Mouse (Mus musculus): ENCODE measurements around the gene Ifnl2.
"Not testable (repeated sequence)": the region's sequence is repeated elsewhere in the genome, so short reads cannot be mapped to it uniquely, and the experiment has no call there.

Gene Ifnl2

DNA sequence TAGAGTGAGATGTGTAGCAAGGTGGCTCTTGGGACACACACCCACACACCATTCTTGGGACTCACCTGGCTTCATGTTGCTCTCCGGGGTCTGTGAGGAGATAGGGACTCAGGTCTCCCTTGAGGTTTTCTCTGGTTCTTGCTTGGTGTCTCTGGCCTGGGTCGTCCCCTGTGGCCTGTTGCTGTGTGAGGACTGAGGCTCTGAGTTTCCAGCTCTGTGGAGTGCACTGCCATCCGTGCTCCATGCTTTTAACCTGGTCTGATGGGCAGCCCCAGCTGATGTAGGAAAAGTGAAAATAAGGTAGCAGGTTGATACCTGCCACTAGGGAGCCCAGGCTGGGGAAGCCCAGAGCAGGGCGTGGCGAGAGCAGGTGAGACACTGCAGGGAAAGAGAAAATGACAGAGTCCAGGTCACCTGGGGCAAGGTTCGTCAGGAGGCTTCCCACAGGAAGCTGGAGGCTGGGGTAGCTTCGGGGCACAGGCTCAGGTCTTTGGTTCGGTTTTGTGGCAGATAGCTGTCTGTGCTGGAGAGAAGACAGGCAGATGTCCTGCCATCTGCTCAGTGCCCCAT is at the start of gene Ifnl2:
Gene Ifnl2 (minus strand): TSS at position 51 of the 570 bp plus-strand sequence.
- DNase-seq (ENCODE audit: low spot score): not testable (repeated sequence)

DNA sequence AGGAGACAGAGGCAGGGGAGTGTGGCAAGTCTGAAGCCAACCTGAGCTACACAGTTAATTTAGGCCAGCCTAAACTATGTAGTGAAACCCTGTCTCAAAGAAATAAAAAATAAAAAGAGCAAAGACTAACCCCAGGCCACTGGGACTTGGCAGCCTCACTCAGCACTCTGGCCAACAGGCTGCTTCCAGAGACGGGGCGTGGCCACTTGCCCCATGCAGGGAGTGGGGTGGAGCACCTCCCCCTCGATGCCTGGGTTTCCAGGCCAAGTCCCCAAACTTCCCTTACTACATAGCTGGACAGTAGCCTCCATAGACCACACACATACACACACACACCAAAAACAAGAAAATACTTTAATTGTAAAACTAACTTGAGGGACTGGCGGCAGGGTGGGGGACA is 48.2 kb upstream of the Ifnl2 start:
- no peak for DNase-seq (ENCODE audit: low spot score)

DNA sequence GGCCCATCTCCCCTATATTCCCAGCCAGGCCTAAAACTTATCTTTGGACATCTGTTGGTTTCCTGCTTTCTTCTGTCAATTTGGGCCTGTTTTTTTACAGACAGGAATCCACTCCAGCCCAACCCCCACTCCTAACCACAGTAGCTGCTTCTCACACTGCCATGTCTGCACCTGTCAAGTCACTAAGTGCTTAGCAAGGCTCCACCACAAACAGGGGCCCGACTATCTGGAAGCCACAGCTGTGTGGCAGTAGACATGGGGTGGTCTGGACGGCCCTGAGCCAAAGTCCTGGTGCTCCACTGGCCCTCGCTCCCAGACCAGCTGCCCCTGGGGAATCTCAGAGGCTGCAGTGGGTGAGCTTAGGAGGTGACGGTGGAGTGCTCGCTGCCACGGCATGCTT is 47.5 kb upstream of the Ifnl2 start:
- no peak for DNase-seq (ENCODE audit: low spot score)

DNA sequence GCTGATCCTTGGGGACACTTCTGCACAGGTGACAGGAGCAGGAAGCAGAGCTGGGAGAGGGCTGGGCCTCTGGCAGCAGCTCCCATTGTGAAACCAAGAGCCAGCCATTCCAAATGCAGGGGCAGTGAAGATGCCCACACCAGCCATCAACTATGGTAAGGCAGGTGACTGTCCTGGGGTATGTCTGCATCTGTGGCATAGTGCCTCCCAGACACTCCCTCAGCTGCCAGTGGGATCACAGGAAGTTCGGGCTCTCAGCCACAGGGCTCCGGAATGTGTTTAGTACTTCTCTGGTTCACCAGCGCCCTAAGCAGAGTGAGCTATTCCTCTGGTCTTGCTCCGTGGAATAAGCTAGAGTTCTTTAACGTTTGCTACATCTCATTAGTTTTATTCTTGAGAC is 46.8 kb upstream of the Ifnl2 start:
- no peak for DNase-seq (ENCODE audit: low spot score)

DNA sequence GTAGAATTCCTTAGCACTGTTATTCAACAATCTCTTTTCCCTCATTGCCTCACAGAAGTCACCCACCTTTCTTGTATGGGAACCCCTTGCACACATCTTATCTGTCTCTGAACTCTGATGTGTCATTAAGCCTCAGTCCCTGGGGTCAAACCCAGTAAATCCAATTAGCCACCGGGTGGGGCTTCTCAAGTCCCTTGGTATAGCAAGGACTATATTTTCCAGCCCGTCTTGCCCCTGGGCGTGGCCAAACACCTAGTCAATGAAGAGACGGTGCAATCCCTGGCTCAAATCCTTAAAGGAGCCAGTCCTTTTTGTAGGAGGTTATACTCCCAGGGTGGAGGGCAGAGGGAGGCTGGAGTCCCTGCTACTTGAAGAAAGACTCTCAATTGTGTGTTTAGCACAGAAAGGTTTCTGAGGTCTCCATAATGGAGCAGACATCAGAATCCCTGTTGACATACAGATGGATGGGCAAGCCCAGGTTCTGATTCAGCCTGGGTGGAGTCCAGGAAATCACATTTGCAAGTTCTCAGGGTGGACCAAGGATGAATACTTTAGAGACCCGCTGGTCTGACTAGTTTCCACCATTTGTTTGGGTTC is 45.8 kb upstream of the Ifnl2 start:
- DNase-seq (ENCODE audit: low spot score): no peak

DNA sequence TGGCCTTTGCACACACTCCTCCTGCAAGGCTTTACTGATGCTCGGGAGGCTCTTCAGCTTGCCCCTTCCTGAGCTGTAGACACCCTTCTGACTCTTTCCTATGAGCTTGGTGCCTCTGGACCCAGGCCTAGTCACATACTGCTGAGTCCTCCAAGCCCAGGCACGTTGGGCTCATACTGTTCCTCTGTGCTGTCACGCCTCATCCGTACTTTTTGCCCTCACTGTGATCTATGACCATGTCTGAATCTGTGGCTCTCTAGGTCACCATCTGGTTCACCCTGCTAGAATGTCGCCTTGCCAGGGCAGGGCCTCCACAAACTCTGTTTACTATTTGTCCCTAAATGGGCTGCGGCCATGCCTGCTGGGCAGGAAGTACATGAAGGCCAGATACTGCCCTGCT is 42.8 kb upstream of the Ifnl2 start:
- no peak for DNase-seq (ENCODE audit: low spot score)

DNA sequence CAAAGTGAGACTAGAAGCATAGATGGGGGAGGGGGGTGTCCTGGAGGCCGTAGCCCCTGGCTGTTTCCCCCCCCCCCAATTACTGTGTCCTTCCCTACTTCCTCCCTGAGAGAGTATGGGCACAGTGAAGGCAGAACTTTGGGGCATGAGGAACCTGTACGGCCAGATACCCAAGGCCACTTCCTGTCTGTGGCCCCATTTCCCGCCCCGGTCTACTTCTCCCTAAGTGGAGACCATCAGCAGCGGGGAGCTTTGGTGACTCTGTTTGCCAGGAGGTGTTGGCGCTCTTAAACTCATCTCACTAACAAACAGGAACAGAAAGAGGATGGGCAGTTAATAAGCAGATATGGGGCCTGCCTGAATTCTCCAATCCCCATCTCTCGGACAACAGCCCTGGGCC is 37.4 kb upstream of the Ifnl2 start:
- no peak for DNase-seq (ENCODE audit: low spot score)

DNA sequence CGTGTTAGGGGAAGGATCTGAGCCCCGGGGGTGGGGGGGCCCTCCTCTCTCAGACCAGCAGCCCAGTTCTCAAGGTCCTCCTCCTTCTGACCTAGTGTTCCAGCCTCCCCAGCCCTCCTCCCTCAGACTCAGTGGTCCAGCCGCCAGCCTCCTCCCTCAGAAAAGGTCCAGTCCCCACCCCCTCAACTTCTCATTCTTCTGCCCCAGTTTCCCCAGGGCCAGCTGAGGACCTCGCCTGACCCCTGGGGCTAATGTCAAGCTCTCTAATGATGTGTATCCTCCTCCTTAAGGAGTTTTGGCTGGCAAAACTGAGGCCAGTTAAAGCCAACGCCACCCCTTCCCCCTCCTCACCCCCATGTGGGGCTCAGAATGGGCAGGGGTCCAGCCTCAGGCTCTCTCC is 36.9 kb upstream of the Ifnl2 start, which contains the start of gene Nccrp1:
Gene Nccrp1 (minus strand): TSS at position 101 of the 400 bp plus-strand sequence.
- no peak for DNase-seq (ENCODE audit: low spot score)

DNA sequence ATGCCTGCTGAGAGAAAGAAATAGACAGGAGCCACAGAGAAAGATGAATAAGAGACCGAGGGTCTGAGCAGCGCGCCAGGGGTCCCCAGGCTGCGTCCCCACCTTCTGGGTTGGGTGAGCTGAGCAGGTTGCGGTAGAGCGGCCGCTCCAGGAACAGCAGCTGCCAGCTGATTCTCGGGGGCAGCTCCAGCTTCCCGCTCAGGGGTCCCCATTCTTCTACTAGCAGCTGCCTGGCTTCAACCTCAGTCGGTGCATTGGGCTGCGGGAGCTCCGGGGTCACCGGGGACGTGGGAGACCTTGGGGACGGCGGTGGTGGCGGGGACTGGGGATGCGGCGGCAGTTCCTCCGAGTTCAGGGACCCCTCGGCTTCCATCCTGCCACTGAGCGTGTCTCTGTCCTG is 36.4 kb upstream of the Ifnl2 start:
- DNase-seq (ENCODE audit: low spot score): no peak

DNA sequence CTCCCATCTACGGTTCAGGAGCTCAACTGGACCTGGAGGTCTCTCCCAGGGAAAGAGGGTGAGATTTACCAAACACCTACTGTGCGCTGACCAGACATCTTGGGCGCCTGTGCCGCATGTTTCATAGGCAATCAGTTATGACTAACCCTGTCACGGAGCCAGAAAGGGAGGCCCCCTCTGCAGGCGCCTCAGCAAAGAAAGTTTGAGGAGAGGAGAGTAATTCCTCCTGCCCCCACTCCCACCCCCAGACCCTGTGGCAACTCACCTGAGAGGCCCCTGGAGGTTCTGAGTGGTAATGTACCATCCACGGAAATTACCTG is 35.6 kb upstream of the Ifnl2 start:
- no peak for DNase-seq (ENCODE audit: low spot score)

DNA sequence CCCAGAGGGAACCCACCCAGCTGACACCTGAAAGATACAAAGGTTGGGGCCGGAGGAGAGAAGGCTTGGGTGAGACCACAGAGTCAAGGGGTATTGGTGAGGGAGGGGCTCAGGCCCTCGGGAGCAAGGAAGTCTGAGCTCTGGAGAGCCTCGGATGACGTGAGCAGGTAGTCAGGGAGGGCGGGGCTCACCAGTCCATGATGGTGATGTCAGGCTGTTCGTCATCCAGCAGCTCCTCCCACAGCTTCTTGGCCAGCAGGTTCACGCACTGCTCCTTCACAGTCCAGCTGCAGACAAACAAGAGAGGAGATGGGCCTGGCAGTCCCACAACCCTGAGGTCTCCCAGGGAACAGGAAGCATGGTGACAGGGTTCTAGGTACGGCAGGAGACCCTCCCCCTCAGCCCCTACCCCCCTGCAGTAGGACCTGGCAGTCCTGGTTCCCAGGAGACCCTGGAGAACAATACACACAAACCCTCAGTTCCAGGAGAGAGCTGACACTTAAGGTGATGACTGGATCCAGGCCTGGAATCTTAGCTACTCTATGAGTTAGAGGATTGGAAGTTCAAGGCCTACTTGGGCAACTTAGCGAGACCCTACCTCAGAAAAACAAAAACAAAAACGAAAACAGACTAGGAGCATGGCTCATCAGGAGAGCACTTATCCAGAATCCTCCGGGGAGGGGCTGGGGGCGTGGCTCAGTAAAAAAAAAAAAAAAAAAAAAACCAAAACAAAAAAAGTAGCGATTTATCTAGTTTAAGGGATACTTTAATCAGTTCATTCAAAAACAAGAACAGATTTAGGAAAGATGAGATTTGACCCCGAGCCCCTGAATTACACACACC is 35.0 kb upstream of the Ifnl2 start:
- no peak for DNase-seq (ENCODE audit: low spot score)

DNA sequence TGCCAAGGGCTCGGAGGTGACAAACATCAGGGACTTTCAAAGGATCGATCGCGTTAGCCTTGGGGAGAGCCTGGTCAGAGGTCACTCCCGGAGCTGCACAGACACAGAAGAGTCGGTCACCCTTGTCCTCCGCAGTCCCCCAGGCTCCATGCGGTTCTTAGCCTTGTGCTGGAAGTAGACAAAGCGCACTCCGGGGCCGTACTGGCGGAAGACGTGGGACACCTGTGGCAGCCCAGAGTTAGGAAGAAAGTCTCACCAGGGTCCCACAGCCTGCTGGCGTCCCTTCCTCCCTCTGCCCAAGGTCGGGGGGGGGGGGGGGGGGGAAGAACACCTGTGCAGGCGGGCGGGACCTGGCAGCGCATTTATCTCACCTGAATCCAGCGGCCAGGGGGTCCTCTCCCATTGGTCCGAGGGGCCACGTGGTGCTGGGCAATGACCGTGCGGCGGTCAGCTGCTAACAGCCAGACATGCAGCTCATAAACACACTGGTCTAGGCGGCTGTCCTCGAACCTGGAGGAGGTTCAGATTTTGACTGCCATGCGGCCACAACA is 33.9 kb upstream of the Ifnl2 start:
- DNase-seq (ENCODE audit: low spot score): no peak

DNA sequence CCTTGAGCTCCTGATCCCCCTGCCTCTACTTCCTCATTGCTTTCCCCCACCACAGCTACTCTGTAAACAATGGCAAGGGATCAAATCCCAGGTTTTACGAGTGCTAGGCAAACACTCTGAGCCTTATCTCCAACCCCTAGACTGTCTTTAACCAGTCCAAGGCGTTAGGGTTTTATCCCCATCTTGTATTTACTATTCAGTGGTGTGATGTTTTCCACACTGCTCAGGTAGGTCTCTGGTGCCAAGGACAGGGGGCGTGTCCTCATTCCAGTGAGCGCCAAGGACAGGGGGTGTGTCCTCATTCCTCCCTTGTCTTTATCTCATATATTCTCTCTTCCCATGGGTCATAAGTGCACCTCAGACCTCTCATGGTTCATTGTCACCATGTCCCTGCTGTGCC is 30.3 kb upstream of the Ifnl2 start, which contains the start of gene Sycn:
Gene Sycn (plus strand): TSS at position 360 of the 400 bp plus-strand sequence.
- no peak for DNase-seq (ENCODE audit: low spot score)

DNA sequence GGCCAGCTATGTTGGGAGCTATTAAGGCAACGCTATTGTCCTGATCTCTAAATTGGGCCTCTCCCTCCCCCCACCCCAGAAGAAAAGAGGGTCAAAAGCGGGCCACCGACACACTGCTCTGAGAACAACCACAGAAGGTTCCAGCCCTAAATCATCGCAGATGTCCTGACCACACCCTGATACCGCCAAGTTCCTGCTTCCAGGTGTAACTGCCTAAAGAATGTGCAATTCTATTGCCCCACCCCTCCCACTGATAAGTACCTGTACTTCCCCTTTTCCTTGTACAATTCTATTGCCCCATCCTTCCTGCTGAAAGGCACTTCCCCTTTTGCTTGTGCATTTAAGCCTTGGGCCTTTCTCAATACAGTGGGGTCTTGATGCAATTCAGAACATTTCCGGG is 28.6 kb upstream of the Ifnl2 start:
- not testable (repeated sequence) for DNase-seq (ENCODE audit: low spot score)

DNA sequence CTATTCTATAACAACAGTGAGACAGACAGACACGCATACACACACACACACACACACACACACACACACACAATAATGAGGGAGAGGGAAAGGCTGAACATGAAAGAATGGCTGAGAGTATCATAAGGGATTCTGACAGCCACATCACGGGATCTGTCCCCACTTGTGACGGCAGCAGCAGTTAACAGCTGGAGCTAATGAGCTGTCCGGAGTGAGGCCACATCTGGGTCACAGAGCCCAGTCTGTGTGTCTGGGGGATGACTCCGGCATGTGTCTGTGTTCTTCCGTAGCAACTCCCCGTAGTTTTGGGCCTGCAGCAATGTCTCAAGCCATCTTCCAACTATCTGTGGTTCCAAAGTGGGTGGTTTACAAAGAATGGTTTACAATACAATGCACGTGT is 21.8 kb upstream of the Ifnl2 start:
- DNase-seq (ENCODE audit: low spot score): no peak

DNA sequence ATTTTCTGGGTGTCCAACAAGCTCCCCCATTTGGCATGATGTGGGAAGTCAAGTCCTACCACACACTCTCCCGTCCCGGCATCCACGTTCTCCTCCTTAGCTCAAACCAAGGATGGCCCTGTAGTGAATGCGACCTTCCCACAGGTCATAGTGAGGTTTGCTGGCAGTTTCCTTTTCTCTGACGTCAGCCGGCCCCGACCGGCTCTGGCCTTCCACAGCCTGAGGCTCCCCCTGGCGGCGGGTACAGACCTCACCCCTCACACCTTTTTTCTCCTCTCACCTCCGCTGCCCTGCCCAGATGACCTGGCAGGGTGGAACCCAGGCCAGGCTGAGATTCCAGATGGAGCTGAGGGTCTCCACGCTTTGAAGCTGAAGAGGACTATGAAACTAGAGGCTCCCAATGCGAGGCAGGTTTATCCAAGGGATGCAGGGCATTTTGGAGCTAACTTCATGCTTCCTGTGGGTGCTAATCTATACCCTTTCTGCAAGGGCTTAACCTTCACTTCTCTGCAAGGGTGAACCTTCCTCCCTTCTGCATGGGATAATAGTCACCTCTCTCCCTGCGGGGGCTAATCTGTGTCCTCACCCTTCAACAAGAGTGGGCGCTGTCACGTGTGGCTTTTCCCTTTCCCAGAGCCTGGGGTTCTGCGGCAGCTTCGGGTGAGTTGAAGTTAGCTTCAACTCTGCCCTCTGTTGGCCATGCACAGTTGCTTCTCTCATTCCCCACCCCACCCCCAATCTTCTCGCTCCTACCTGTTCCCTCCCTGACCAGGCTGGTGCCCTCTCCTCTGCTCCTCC is 17.9 kb upstream of the Ifnl2 start:
- DNase-seq (ENCODE audit: low spot score): peak; percentile 71

DNA sequence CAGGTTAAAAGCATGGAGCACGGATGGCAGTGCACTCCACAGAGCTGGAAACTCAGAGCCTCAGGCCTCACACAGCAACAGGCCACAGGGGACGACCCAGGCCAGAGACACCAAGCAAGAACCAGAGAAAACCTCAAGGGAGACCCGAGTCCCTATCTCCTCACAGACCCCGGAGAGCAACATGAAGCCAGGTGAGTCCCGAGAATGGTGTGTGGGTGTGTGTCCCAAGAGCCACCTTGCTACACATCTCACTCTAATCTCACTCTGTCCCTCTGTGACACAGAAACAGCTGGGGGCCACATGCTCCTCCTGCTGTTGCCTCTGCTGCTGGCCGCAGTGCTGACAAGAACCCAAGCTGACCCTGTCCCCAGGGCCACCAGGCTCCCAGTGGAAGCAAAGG is 12.3 kb upstream of the Ifnl2 start, which contains the start of gene Ifnl3:
Gene Ifnl3 (plus strand): TSS at position 301 of the 400 bp plus-strand sequence.
- not testable (repeated sequence) for DNase-seq (ENCODE audit: low spot score)

DNA sequence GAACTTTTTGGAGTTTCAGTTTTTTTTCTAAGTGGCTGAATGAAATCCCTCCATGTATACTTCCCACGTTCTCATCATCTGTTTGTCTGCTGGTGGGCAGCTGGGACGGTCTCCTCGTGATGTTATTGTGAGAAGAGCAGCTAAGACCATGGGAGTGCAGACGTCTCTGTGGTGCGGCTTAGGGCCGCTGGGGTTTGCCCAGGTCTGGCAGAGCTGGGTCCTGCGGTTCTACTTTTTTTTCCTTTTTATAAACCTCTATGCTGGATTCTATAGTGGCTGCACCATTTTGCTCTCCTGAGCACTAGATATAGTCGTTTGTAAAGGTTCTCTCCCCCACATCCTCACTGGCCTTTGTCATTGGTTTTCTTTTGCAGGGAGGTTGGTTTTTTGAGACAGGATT is 1.2 kb upstream of the Ifnl2 start:
- no peak for DNase-seq (ENCODE audit: low spot score)

DNA sequence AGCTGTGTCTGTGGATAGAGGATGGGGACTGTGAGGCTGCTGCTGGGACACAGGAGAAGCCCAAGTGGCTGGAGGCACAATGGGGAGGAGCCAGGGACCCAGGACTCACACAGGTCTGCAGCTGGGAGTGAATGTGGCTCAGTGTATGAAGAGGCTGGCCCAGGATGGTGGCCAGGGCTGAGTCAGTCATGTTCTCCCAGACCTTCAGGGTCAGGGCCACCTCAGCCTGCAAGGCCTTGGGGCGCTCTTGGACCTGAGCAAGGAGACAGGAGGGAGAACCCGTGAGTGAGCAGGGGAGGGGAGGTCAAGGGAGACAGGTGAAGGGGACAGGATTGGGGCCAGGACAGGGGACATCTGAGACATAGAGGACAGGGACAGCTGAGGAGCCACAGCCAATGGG is 1.1 kb downstream of the Ifnl2 start:
- not testable (repeated sequence) for DNase-seq (ENCODE audit: low spot score)

DNA sequence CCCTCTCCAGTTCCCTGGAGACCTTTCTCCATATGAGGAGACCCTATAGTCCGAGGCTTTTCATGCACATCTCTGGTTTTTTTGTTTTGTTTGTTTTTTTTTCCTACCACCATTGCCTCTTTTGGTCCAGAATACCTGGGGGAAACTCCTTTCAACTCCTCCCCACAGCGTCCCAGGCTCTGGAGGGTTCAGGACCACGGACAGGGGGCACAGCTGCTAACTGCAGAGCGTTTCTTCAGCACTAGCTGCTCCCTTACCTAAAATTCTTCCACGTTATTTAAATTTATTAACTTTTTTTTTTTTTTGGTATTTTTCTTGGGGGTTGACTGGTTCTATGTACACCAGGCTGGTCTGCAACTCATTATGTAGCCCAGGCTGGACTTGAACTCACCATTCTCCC is 4.7 kb downstream of the Ifnl2 start:
- DNase-seq (ENCODE audit: low spot score): no peak

DNA sequence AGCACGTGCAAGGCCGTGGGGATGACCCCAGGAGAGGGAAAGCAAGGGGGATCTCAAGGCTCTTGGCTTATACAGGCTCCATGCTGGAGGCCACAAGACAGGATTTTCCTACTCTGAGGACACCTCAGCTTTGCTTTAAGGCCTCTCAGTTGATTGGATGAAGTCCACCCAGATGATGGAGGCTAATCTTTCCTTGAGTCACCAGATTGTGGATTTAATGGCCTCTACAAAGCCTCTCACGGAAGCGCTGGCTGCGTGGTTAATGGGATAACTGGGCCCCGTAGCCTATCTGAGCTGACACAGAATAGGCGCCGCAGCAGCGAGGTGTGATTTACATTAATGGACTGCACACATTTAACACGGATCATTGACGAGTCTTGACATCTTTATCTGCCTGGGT is 14.8 kb downstream of the Ifnl2 start:
- DNase-seq (ENCODE audit: low spot score): no peak

DNA sequence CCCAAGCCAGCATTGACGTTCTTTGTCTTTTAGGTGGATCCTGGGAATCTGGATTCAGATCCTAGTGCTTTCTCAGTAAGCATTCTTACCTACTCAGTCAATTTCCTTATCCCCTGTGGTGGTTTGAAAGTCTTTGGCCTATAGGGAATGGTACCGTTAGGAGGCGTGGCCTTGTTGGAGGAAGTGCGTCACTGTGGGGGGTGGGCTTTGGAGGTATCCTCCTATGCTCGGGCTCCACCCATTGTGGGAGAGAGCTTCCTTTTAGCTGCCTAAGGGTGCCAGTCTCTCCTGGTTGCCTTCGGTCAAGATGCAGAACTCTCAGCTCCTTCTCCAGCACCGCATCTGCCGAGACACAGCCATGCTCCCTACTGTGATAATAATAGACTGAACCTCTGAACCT is 17.9 kb downstream of the Ifnl2 start:
- peak; percentile 64 for DNase-seq (ENCODE audit: low spot score)

Measured in testis, postnatal 14 days (tissue).